Mouse (Mus musculus) lung, postnatal 0 days (tissue): ENCODE results near the gene Smarca5.
A peak's percentile ranks its signal among the peaks of the same experiment; 100 is the strongest.

Source experiments
- CTCF ChIP-seq: IDR thresholded peaks from 2 replicates; pipeline ENCODE4 v1.5.1; 2016; ENCODE audit warnings: antibody characterized with exemption, mild to moderate bottlenecking
- EP300 ChIP-seq: IDR thresholded peaks from 2 replicates; pipeline ENCODE4 v1.6.1; 2016; ENCODE audit warnings: antibody characterized with exemption, mild to moderate bottlenecking, control low read depth

GRCm38 (mm10) chr8:80753017-80753715, 13.9 kb upstream of the Smarca5 start:
- peak; percentile 92 for TF ChIP-seq CTCF
- no peak for TF ChIP-seq EP300
